Mouse (Mus musculus) ovary, postnatal 14 days (tissue): ENCODE measurements around the gene Arid1b.

Source experiments
- DNase-seq: peaks from one replicate; pipeline ENCODE4 v3.0.0; 2022; ENCODE audit warnings: low spot score

The Arid1b gene

DNA sequence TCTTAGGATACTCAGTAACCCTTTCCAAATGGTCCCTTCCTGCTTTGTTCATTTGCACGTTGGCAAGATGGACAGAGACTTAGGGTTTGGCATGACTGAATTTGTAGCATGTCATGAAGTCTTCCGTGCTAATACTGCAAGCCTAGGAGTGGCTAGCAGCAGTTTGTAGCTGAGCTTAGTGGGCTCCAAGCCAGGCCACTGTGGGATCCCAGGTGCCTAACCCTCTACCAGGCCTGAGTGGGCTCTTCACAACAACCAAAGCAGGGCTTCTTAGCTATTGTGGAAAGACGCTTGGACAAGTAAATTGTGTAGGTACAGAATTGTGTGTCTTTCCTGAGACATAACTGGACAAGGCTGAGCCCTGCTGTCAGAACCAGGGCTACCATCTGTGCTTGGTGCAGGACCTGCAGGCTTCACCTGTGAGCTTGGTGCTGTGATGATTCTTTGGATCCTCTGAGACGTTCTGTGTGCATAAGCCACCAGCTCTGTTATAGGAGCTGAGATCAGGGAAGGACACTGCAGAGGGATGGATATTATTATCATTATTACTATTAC, 286.4 kb downstream of the Arid1b start:
- no peak for DNase-seq

GRCm38 (mm10) chr17:5284783-5285182, 290.7 kb downstream of the Arid1b start:
- DNase-seq = no peak

- no peak for DNase-seq
These were observed 291.8 kb downstream of the Arid1b start for GRCm38 (mm10) chr17:5285877-5286440.

- no peak for DNase-seq
These were observed 292.6 kb downstream of the Arid1b start for GRCm38 (mm10) chr17:5286571-5287209.

DNA sequence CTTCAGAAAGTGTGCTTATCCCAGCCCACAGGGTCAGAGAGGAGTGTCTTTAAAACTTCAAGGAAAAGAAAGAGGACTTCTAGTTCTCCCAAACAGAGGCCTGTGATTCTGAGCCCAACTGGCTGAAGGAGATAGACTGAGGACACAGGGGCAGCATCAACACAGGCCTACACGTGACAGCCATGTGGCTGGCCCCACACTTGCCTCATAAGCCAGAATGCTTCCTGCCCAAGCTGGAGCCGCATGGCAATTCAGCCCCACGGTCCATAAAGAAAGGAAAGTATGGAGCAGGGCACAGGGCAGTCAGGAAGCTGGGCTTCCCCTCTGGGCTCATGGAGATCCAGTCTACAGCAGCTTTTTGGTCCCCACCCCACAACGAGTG, 293.1 kb downstream of the Arid1b start:
- DNase-seq = no peak

- DNase-seq = no peak
These were observed 293.5 kb downstream of the Arid1b start for GRCm38 (mm10) chr17:5287641-5288040.

GRCm38 (mm10) chr17:5293653-5294584, 299.8 kb downstream of the Arid1b start:
- DNase-seq = no peak

DNA sequence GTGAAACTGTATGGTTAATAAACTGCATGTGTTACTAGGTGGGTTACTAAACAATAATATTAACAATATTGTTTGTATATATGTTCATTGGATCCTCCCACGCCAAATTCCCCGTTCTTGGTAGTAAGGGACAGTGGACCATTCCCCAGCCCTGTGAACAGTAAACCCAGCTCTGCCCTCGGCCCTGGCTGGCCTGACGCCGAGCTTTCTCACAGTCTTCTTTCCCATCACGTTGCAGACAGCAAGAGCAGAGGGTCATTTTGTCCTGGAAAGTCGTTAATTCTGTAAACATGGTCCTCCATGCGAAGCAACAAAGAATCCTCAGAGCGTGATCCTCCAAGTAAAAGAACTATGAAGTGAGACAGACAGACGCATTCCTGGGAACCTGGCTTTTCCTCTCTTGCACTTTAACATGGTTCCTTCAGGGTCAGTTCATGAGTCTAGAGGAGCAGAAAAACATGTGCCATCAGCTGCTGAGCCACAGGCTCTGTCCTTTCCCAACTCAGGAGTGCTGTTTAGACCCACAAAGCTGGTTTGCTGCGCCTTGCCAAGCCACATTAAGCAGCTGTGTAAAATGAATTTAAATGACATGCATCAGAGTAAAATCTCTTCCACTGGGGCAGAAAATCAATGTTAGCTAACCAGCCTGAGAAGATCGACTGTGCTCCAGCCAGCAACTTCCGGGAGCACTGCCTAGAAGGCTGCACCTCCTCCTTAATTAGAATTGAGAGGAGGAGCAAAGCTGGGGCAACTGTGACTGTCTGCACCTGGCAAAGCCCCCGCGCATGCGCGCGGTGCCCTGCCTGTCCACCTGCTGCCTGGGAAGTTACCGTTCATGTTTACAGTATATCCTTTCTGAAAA, 301.2 kb downstream of the Arid1b start:
- DNase-seq = peak; percentile 35

DNA sequence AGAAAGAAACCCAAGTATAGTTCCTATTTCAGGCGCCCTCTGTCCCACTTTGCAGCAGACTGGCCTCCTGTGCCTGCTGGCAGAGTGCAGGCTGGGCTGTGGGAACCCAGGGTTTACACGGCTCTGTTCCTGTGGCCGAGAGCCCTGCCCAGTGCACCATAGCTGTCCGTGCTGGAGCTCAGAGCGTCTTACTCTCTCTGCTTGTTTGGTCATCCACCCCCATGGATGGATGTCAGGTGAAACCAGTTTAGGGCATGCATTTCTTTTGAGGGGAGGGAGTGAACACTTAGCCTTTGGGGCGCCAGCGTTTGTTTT, 301.8 kb downstream of the Arid1b start:
- DNase-seq = no peak

DNA sequence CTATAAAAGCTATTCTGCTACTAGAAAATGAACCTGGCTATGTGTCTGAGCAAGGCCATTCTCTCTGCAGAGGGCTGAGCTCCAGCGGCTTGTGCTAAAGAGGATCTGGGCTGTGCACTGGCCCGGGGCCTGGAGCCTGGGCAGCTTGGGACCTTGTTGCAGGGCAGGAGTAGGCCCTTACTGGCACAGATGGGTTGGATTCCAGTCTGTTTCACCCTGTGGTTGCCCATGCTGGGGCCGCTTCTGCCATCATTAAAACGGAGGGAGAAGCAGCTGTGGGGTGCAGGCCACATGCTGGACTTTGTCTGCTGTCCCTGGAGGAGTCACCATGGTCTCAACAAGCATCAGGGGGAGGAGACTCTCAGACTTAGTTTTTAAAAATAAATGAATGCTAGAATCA, 303.4 kb downstream of the Arid1b start:
- no peak for DNase-seq

GRCm38 (mm10) chr17:5297984-5298383, 303.9 kb downstream of the Arid1b start:
- DNase-seq = no peak

DNA sequence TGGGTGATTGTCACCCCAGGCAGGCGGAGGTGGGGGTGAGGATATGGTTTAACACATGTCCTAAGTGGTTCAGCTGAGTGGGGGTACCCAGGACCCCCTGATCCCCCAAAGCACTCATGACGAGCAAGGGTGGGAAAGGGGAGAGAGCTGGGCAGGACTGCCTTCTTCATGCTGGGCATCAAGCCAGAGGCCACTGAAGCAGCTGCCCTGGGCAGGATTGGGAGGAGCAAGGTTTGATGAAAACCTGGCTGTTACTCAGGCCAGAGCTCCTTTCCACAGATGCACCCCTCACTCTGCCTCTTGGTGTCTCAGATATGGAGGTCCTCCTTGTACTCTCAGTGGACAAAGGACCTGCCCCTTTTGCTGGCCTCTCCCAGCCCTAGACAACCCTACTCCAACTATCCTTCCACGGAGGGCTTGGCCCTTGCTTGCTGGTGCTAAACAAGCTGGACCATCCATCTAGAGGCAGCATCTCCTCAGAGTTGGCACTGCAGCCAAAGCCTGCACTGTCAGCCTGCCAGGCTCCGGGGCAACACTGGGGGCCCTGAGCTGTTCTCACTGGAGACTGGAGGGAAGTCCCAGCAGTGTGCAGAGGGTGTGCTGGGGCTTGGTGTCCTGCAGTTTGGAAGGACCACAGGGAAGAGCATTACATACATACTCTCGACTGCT, 304.9 kb downstream of the Arid1b start:
- no peak for DNase-seq

- no peak for DNase-seq
These were observed 309.0 kb downstream of the Arid1b start for GRCm38 (mm10) chr17:5302971-5303746.

DNA sequence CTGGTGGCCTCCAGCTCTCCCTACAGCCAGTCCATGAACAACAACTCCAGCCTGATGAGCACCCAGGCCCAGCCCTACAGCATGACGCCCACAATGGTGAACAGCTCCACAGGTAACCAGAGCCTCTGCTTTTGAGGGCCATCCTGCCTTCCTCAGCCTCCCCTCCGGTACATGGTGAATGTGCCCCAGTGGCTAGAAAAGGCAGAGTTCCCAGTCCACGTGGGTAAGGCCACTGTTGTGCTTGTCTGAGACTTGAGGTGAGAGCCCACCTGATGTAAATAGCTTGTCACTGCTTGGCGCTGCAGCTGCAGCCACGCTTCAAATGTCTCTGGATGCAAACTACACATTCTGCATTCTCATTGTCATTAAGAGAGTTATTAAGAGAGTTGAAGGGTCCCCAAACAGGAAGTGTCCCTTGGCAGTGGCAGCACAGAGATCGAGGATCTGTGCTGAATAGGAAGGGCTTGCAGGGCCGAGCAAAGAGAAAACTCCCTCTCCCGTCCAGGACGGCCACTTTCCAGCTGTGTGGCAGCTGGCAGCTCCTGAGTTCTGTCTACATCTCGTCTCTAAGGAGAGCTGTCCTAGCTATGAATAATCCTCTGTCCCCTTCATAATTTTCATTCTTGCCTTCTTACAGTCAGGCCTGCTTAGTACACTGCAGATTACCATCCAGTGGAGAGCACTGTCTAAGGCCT, 311.8 kb downstream of the Arid1b start:
- DNase-seq = no peak

DNA sequence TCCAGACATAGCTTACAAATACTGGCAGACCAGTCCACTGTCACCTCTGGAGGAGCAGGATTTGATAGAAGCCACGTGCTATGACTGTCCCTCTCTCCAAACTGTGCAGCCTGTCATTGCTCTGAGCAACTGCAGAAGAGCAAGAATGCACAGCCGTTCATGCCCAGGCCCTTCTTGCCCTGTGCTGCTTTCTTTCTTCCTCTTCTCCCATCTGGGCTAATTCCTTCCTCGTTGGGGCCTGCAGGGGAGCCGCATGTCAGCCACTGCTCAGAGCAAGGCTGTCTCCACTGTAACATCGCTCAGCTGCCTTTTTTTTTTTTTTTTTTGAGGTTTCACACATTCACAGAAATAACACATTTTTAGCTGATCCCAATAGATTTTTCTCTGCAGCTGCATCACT, 315.8 kb downstream of the Arid1b start:
- no peak for DNase-seq

- no peak for DNase-seq
These were observed 316.3 kb downstream of the Arid1b start for GRCm38 (mm10) chr17:5310425-5310888.

GRCm38 (mm10) chr17:5311062-5311461, 316.9 kb downstream of the Arid1b start:
- no peak for DNase-seq

GRCm38 (mm10) chr17:5312307-5312706, 318.2 kb downstream of the Arid1b start:
- no peak for DNase-seq

- no peak for DNase-seq
These were observed 320.6 kb downstream of the Arid1b start for GRCm38 (mm10) chr17:5314735-5315134.

- DNase-seq = no peak
These were observed 322.4 kb downstream of the Arid1b start for GRCm38 (mm10) chr17:5316489-5316888.
